Mouse (Mus musculus): Measurements from ENCODE around the gene Ptprn. TPM values are rescaled to one million over a fixed set of nuclear protein-coding genes. Genes with fewer than 3 reads are reported as not detected.
"Not testable (repeated sequence)": the region's sequence is repeated elsewhere in the genome, so short reads cannot be mapped to it uniquely, and the experiment has no call there.

Gene Ptprn
- total RNA-seq, 4 experiments from 2014 or later, result 0.07 to 0.31 (median 0.08) TPM; not detected in 1

GRCm38 (mm10) chr1:75253849-75254624, 10.3 kb downstream of the Ptprn start:
- DNase-seq (ENCODE audit: low spot score in 2 of 2), result peak; percentile 62 to 65

- DNase-seq (ENCODE audit: low spot score in 2 of 2), result no peak
These were observed 11.3 kb downstream of the Ptprn start for GRCm38 (mm10) chr1:75253029-75253428.

- no peak for DNase-seq (ENCODE audit: low spot score in 2 of 2)
These were observed 12.0 kb downstream of the Ptprn start for GRCm38 (mm10) chr1:75252308-75252707.

- peak; percentile 60 to 76 for DNase-seq (ENCODE audit: low spot score in 2 of 2)
These were observed 13.0 kb downstream of the Ptprn start for GRCm38 (mm10) chr1:75251112-75251970.

- DNase-seq (ENCODE audit: low spot score in 2 of 2), result no peak
These were observed 13.8 kb downstream of the Ptprn start for GRCm38 (mm10) chr1:75250498-75250897.

GRCm38 (mm10) chr1:75248041-75248772, 16.1 kb downstream of the Ptprn start:
- DNase-seq (ENCODE audit: low spot score in 2 of 2), result no peak

GRCm38 (mm10) chr1:75247071-75247930, 17.0 kb downstream of the Ptprn start:
- DNase-seq (ENCODE audit: low spot score in 2 of 2), result no peak

- no peak for DNase-seq (ENCODE audit: low spot score in 2 of 2)
These were observed 19.5 kb downstream of the Ptprn start for GRCm38 (mm10) chr1:75244836-75245235.

- DNase-seq (ENCODE audit: low spot score in 2 of 2), result no peak
These were observed 20.0 kb downstream of the Ptprn start for GRCm38 (mm10) chr1:75244175-75244826.

- DNase-seq (ENCODE audit: low spot score in 2 of 2), result no peak
These were observed 20.9 kb downstream of the Ptprn start for GRCm38 (mm10) chr1:75243411-75243810.

- DNase-seq (ENCODE audit: low spot score in 2 of 2), result no peak
These were observed 24.7 kb downstream of the Ptprn start for GRCm38 (mm10) chr1:75239591-75239990.

GRCm38 (mm10) chr1:75236117-75237050, 27.9 kb downstream of the Ptprn start, which contains the start of gene Dnajb2:
Gene Dnajb2 (plus strand): TSS chr1:75236406.
- DNase-seq (ENCODE audit: low spot score in 2 of 2), result peak; percentile 81 to 88

- no peak for DNase-seq (ENCODE audit: low spot score in 2 of 2)
These were observed 29.7 kb downstream of the Ptprn start for GRCm38 (mm10) chr1:75234606-75235005.

GRCm38 (mm10) chr1:75232489-75232888, 31.8 kb downstream of the Ptprn start:
- not testable (repeated sequence) for DNase-seq (ENCODE audit: low spot score in 2 of 2)

GRCm38 (mm10) chr1:75231664-75232152, 32.6 kb downstream of the Ptprn start, which contains the start of gene A630095N17Rik:
Gene A630095N17Rik (minus strand): TSS chr1:75232102.
- no peak for DNase-seq (ENCODE audit: low spot score in 2 of 2)

GRCm38 (mm10) chr1:75231224-75231623, 33.1 kb downstream of the Ptprn start:
- no peak for DNase-seq (ENCODE audit: low spot score in 2 of 2)

- no peak for DNase-seq (ENCODE audit: low spot score in 2 of 2)
These were observed 33.8 kb downstream of the Ptprn start for GRCm38 (mm10) chr1:75230335-75230994.

- DNase-seq (ENCODE audit: low spot score in 2 of 2), result no peak
These were observed 35.1 kb downstream of the Ptprn start for GRCm38 (mm10) chr1:75229158-75229557.
